Mouse (Mus musculus) v-Abl transformed pro-B cells (cell line): ENCODE measurements around the gene Ncs1.

Experiments used
- in situ Hi-C, 2 experiments: fragments of 400-800 bp; cut with MboI; formaldehyde crosslinking; loops; one replicate each; pipeline ENCODE4 v1.15.1; 2025; ENCODE audit not compliant: unreplicated experiment in 2 of 2

Ncs1 gene

GRCm38 (mm10) chr2:31241639-31242038 is 4.0 kb upstream of the Ncs1 start:
- in situ Hi-C loops: no loop called here

GRCm38 (mm10) chr2:31244216-31244615 is 1.4 kb upstream of the Ncs1 start:
- in situ Hi-C loops: no loop called here

GRCm38 (mm10) chr2:31245051-31245450 is 572 bp upstream of the Ncs1 start:
- in situ Hi-C loops: no loop called here

DNA sequence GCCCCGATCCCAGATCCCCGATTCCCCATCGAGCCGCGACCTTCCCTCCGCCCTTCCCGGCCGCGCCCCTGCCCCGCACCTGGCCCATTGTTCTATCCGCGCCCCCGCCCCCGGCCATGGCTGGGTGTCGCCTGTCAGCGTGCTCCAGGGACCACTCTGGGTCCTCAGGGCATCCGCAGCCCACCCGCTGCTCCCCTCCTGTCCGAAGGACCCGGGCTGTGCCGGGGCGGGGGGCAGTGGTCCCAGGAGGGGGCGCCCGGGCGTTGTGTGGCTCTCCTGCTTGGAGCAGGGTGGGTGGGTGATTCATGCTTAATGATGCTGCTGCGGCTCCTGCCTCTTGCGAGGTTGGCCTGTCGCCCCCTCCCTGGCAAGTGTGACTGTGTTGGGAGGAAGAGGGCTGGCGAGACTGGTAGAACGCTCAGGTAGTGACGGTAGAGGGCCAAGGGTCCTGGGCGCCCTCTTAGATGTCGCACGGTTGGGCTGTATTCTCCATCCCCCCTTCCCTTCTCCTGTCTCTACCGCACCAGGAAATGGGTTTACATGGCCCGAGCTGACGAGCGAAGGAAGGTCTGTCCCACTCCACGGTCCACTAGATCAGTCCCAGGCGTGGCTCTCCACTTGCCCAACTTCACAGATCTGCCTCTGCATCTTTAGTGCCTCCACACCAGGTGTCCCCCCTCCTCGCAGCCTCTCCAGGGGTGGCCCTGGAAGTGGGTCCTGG is 788 bp downstream of the Ncs1 start:
- in situ Hi-C loops: no loop called here

DNA sequence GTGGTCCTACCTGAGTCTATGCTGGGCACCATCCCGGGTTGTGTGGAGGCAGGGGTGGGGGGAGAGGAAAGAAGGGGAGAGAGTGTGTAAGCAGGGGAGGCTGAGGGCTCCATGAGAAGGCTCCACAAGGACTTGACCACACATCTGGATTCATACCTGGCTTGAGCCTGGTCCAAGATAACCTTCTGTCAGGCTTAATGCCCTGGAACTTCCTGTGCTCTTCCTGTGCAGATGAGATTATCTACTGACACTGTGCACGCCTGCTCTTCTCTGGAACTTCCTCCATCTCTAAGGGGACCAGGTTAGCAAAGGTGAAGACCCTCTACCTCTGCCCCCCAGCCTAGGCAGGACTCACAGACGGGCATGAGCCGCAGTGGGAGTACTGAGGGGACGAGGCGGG is 3.2 kb downstream of the Ncs1 start:
- in situ Hi-C loops: no loop called here

GRCm38 (mm10) chr2:31252167-31252566 is 6.5 kb downstream of the Ncs1 start:
- in situ Hi-C loops: no loop called here

GRCm38 (mm10) chr2:31253463-31253862 is 7.8 kb downstream of the Ncs1 start:
- in situ Hi-C loops: no loop called here

DNA sequence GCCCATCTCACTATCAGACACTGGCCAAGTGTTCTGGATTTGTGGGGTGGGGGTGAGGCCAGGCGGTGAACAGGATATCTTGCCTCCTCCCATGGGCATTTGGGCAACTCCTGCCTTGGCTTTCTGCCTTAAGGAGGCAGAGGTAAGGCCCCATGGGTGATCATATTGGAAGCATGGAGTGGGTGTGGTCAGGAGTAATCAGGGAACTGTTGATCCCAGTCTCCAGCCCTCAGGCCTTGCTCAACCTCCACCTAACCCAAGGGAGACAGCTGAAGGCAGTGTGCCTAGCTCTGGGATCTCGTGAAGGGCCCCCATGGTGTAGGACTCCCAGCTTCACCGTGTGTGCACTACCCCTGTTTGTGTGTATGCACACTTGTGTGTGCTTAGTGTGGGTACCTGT is 9.2 kb downstream of the Ncs1 start:
- in situ Hi-C loops: no loop called here

GRCm38 (mm10) chr2:31255952-31256938 is 10.6 kb downstream of the Ncs1 start:
- in situ Hi-C loops: no loop called here

DNA sequence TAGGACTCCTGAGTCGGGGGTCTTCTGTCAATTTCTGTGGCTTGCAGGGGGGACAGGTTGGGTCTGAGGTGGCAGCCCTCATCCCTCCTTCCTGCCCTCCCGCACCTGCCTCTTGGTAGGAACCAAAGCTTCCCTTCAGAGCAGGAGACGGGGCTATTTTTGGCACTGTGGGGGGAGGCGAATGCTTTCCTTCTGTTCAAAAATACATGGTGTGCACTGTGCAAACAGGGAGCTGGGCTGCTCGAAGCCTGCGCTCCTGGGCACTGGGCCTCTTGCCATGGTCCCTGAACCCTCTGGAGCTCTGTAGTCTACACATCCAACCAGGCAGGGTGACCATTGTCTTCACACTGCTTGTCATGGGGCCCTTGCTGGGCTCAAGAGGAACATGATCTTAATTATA is 11.5 kb downstream of the Ncs1 start:
- in situ Hi-C loops: no loop called here

- in situ Hi-C loops: no loop called here
Observed at GRCm38 (mm10) chr2:31258609-31259366, 13.2 kb downstream of the Ncs1 start.

- in situ Hi-C loops: no loop called here
Observed at GRCm38 (mm10) chr2:31259367-31259920, 13.8 kb downstream of the Ncs1 start.

DNA sequence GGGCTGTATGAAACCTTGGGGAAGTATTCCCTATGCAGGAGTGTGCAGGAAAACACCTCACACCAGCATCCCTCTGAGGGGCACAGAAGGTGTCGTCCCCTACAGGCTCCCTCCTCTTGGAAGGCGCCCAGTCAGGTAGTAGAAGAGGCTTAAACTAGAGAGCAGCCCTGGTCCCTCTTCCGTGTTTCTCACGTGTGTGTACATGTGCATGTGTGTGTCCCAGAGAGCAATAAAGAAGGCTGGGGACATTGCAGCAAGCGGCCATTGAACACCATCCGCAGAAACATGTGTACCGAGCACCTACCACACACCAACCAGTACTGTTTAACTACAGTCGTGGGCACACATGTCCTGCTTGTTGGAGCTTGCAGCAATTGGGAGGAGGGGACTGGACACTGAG is 14.9 kb downstream of the Ncs1 start:
- in situ Hi-C loops: no loop called here

GRCm38 (mm10) chr2:31263039-31263461 is 17.4 kb downstream of the Ncs1 start:
- in situ Hi-C loops: no loop called here

DNA sequence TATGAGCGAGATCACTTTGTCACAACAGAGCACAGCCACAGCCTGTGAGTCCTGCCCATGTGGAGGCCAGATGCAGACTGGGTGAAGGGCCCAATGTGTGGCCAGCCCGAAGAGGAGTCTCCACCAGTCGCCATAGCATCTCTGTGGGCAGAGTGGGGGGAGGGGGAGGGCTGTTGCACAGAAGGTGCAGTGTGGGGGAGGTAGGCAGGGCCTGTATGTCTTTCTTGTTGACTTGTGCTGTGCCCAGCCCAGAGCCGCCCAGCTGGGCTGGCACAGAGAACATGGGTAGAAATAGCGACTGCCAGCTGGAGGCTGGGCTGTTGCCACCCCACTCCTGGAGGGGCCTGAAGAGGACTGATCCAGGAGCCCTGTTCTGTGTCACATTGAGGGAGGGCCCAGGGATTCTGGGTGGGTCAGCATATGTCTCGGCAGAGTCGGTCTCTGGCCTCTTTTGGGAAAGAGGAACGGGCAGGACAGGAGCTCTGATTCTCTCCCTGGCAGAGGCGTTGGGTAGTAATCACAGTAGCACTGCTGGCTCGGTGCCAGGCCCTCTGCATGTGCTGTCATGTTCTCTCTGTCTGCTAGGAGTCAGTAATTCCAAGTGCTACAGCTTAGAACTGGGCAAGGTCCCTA is 18.2 kb downstream of the Ncs1 start:
- in situ Hi-C loops: no loop called here

DNA sequence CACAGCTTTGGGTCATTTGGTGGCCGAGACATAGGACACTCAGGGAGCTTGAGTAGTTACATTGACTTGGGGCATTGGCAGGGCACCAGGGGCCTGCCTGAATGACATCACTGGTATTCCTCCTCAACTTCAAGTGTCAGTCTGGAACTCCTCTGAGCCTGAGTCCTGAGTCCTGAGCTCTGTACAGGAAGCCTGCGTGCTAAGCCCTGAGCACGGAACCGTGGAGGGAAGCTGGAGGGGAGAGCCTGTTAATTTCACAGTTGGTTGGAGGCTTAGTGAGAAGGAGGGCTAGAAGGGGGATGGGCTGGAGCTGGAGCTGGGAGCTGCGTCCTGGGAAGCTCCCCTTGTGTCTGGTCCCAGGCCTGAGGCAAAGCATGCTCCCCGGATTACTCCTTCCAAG is 21.8 kb downstream of the Ncs1 start:
- in situ Hi-C loops: no loop called here

- in situ Hi-C loops: no loop called here
Observed at GRCm38 (mm10) chr2:31268631-31269030, 23.0 kb downstream of the Ncs1 start.

- in situ Hi-C loops: no loop called here
Observed at GRCm38 (mm10) chr2:31269188-31269587, 23.6 kb downstream of the Ncs1 start.

DNA sequence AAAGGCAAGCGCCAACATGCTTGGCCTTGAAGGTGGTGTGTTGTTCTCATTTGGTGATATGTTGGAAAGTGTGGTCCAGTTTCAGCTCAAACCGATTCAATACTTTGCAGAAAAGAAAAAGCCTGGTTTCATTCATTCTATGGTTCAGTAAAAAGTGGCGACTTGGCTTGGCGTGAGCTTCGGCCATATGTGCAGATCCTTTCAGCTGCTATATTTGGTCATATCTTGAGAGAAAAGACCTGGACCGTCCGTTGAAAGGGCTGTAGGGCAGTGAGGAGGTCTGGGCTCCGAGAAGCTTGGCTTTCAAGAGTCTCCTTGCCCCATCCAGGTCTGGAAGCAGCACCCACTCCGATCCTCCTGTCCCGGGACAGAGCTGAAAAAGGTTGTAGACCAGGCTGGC is 24.2 kb downstream of the Ncs1 start:
- in situ Hi-C loops: no loop called here

- in situ Hi-C loops: no loop called here
Observed at GRCm38 (mm10) chr2:31270470-31270869, 24.8 kb downstream of the Ncs1 start.
